In genomic region chr1:180196508-180196907, GRCm38 (mm10) we compare ENCODE assay signal across 7 mouse cellular contexts. TPM values are rescaled to one million over a fixed set of nuclear protein-coding genes. Genes with fewer than 3 reads are reported as not detected.
DNase-seq lines count a peak whose midpoint lies in the region; ATAC-seq and TF ChIP-seq lines count a peak whose summit lies in the region.

No protein-coding gene starts in this region.

- no peaks in the 10 kb centered on the region for H3K27me3 ChIP-seq in lung, postnatal 0 days (replicated peaks; ENCODE audit: insufficient read depth, low read length)
- H3K27me3 ChIP-seq in heart, embryonic 16.5 days (ENCODE audit: control insufficient read depth, insufficient read depth, low read length) = no peaks in the 10 kb centered on the region
- H3K27me3 ChIP-seq in limb, embryonic 11.5 days (ENCODE audit: control insufficient read depth, insufficient read depth, low read length) = no peaks in the 10 kb centered on the region
- no peaks in the 10 kb centered on the region for H3K27me3 ChIP-seq in stomach, embryonic 15.5 days (replicated peaks)

- no peak for ATAC-seq in lung, postnatal 0 days
- no peak for ATAC-seq in heart, embryonic 16.5 days (replicated peaks; ENCODE audit: extremely low read depth, insufficient read depth, low FRiP score)
- no peak for ATAC-seq in limb, embryonic 11.5 days (ENCODE audit: insufficient number of reproducible peaks, low FRiP score, low TSS enrichment, low read depth)
- ATAC-seq in stomach, embryonic 15.5 days (ENCODE audit: insufficient read depth, low FRiP score, low read depth) = no peak

- no peaks in the 10 kb centered on the region for H3K9me3 ChIP-seq in lung, postnatal 0 days (ENCODE audit: low read length)
- H3K9me3 ChIP-seq in heart, embryonic 16.5 days (replicated peaks; ENCODE audit: control insufficient read depth, low read length) = no peaks in the 10 kb centered on the region
- H3K9me3 ChIP-seq in limb, embryonic 11.5 days (ENCODE audit: control insufficient read depth, low read length) = no peaks in the 10 kb centered on the region
- H3K9me3 ChIP-seq in stomach, embryonic 15.5 days = no peaks in the 10 kb centered on the region

- no peak overlapping the region for H3K27ac ChIP-seq in lung, postnatal 0 days (ENCODE audit: low read length)
- peak overlapping the region; percentile 65 for H3K27ac ChIP-seq in heart, embryonic 16.5 days (ENCODE audit: low read length)
- no peak overlapping the region for H3K27ac ChIP-seq in limb, embryonic 11.5 days (replicated peaks; ENCODE audit: low read depth, low read length)
- no peak overlapping the region for H3K27ac ChIP-seq in stomach, embryonic 15.5 days

- peak overlapping the region; percentile 79; the same call in 1 of the 2 replicates for H3K4me2 ChIP-seq in lung, postnatal 0 days (replicated peaks; ENCODE audit: low read depth, low read length)
- H3K4me2 ChIP-seq in heart, embryonic 16.5 days (ENCODE audit: low read depth, low read length) = peak overlapping the region; percentile 75
- H3K4me2 ChIP-seq in limb, embryonic 11.5 days (ENCODE audit: low read depth, severe bottlenecking) = peak overlapping the region; percentile 84; the same call in 1 of the 2 replicates
- peak overlapping the region; percentile 88 for H3K4me2 ChIP-seq in stomach, embryonic 15.5 days

- no peak for DNase-seq in lung, postnatal 0 days (ENCODE audit: low spot score)
- DNase-seq in lung, postnatal 14 days = no peak
- DNase-seq in limb, embryonic 11.5 days (ENCODE audit: low spot score) = no peak
- no peak for DNase-seq in gastrocnemius, adult 8-10 months (ENCODE audit: low spot score in 2 of 2)
- no peak for DNase-seq in left cerebral cortex, adult 9 months (ENCODE audit: low spot score in 2 of 2)

- WGBS in lung, postnatal 0 days = 90% methylated on average over 9 of the region's 9 CpGs
- WGBS in heart, embryonic 16.5 days = 93% methylated on average over 9 of the region's 9 CpGs
- WGBS in limb, embryonic 11.5 days = 93% methylated on average over 9 of the region's 9 CpGs
- 90% methylated on average over 9 of the region's 9 CpGs for WGBS in stomach, embryonic 15.5 days

- no peak for TF ChIP-seq CTCF in lung, postnatal 0 days (IDR thresholded peaks at IDR 0.05)

- no peak for TF ChIP-seq EP300 in lung, postnatal 0 days (IDR thresholded peaks at IDR 0.05)

- no peaks in the 10 kb centered on the region for H3K36me3 ChIP-seq in lung, postnatal 0 days (ENCODE audit: insufficient read depth, low read length)
- H3K36me3 ChIP-seq in heart, embryonic 16.5 days (ENCODE audit: control insufficient read depth, insufficient read depth) = no peaks in the 10 kb centered on the region
- H3K36me3 ChIP-seq in limb, embryonic 11.5 days (ENCODE audit: control insufficient read depth, insufficient read depth, low read length) = no peaks in the 10 kb centered on the region
- no peaks in the 10 kb centered on the region for H3K36me3 ChIP-seq in stomach, embryonic 15.5 days

- no peak overlapping the region for H3K9ac ChIP-seq in lung, postnatal 0 days (replicated peaks; ENCODE audit: low read depth)
- H3K9ac ChIP-seq in heart, embryonic 16.5 days (ENCODE audit: low read length) = peak overlapping the region; percentile 69
- no peak overlapping the region for H3K9ac ChIP-seq in limb, embryonic 11.5 days (ENCODE audit: low read length)
- H3K9ac ChIP-seq in stomach, embryonic 15.5 days = no peak overlapping the region

- H3K4me1 ChIP-seq in lung, postnatal 0 days (ENCODE audit: insufficient read depth, low read depth, low read length) = peaks cover 4% of the 10 kb centered on the region
- H3K4me1 ChIP-seq in heart, embryonic 16.5 days (ENCODE audit: control insufficient read depth, insufficient read depth, low read length) = peaks cover 23% of the 10 kb centered on the region
- 0 out of 2 replicates have a peak, but pooled peaks cover 3% of the 10 kb centered on the region for H3K4me1 ChIP-seq in limb, embryonic 11.5 days (ENCODE audit: control insufficient read depth, insufficient read depth, low read length)
- H3K4me1 ChIP-seq in stomach, embryonic 15.5 days = 0 out of 2 replicates have a peak, but pooled peaks cover 3% of the 10 kb centered on the region

- no peak overlapping the region for H3K4me3 ChIP-seq in lung, postnatal 0 days (ENCODE audit: low read depth, low read length)
- H3K4me3 ChIP-seq in heart, embryonic 16.5 days (ENCODE audit: low read length) = peak overlapping the region; percentile 85
- no peak overlapping the region for H3K4me3 ChIP-seq in limb, embryonic 11.5 days (ENCODE audit: low read depth, low read length)
- H3K4me3 ChIP-seq in stomach, embryonic 15.5 days (replicated peaks) = peak overlapping the region; percentile 82

RNA-seq across cellular contexts. Expression of gene Coq8a, which starts 2.9 kb away (rescaled TPM):
- polyA plus RNA-seq in lung, postnatal 0 days (2015; fragmentation: Nextera tagmentation; extraction: Ambion mirVana) = 16.4 and 18.6 TPM in 2 replicates
- polyA plus RNA-seq in heart, embryonic 16.5 days (2015; fragmentation: Nextera tagmentation; extraction: Ambion mirVana) = 70.0 and 89.0 TPM in 2 replicates
- polyA plus RNA-seq in limb, embryonic 11.5 days (2014; fragmentation: Nextera tagmentation; extraction: Ambion mirVana) = 2.0 and 2.3 TPM in 2 replicates
- 16.0 and 20.6 TPM in 2 replicates for polyA plus RNA-seq in stomach, embryonic 15.5 days (2015; fragmentation: Nextera tagmentation; extraction: Ambion mirVana)
- total RNA-seq in gastrocnemius, adult 8-10 months (2022) = 1,000 to 10,000 TPM in 2 of 4 experiments, 100 to 1,000 TPM in 2; 819 to 1,131 (median 992) TPM

Comparison
In these comparisons a context has a peak if more than half of its experiments do, and no peak if none do; other contexts are left out.
1. H3K4me3 ChIP-seq: peak in heart, embryonic 16.5 days (single experiment) and stomach, embryonic 15.5 days (single experiment); none in lung, postnatal 0 days (single experiment) and limb, embryonic 11.5 days (single experiment).
2. Peak in every context shown above with its lines, with median percentiles within 50 percentile points of each other: H3K4me2 ChIP-seq.